Mouse (Mus musculus) urinary bladder, adult 2 months (tissue): ENCODE data around the gene Tom1l2. TPM values are rescaled to one million over a fixed set of nuclear protein-coding genes. Genes with fewer than 3 reads are reported as not detected.

Source experiments
- DNase-seq: peaks from one replicate; pipeline ENCODE4 v3.0.0; 2022; ENCODE audit warnings: low spot score
- polyA plus RNA-seq: library from polyadenylated mRNA; depleted of rRNA; stranded (reverse); fragments of >200 nt; gene quantifications from 2 replicates; pipeline ENCODE4 v1.2.3, GENCODE M21; 2012

The Tom1l2 gene
- polyA plus RNA-seq, 1 experiment: 71.5 TPM

DNA sequence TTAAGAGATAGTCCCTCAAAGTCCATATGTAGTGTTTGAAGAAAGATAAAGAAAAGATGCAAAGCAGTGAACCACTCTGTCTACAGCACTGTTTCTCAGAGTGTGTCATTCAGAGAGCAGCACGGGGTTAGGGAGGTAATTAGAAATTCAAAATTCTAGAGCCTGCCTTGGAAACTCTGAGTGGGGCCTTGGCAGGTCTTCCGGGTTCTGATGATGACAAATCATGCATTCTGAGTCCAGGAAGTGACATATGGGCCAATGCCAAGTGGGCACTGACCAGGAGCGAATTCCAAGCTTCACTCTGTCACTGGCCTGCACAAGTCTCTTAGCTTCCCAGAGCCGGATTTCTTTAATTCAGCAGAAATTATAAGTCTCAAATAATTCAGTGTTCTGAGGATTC lies 6.2 kb downstream of the Tom1l2 start:
- DNase-seq: no peak

DNA sequence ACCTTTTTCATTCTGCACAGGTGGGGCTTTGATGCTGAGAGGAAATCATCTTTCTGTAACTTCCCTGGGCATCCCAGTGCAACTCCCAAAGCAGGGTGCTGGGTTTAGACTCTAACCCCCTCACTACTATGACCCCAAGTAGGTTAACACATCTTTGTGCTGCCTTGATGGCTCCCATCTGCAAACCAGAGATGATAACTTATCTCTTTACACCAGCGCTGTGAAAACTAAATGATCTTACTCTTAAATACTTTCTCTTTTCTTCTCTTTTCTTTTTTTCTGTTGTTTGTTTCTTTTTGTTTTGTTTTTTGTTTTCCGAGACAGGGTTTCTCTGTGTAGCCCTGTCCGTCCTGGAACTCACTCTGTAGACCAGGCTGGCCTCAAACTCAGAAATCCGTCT lies 6.8 kb downstream of the Tom1l2 start:
- DNase-seq: no peak

- DNase-seq: no peak
Observed at GRCm38 (mm10) chr11:60339361-60339760, 13.3 kb downstream of the Tom1l2 start.

DNA sequence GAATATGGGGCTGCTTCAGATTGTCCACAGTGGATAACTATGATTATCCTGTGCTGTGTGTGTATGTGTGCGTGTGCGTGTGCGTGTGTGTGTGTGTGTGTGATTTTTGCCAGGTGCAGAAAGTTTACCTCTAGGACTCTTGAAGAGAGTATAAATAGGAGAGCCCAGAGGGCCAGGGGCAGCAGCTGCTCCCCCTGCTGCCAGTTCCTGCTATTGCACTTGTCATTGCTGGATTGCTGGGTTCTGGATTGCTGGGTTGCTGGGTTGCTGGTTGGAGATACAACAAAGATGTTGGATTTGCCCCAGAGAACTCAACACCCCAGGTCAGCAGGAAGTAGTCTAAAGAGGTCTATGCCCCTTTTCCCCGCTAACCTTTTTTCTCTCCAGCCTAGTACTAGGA lies 14.4 kb downstream of the Tom1l2 start:
- DNase-seq: no peak

DNA sequence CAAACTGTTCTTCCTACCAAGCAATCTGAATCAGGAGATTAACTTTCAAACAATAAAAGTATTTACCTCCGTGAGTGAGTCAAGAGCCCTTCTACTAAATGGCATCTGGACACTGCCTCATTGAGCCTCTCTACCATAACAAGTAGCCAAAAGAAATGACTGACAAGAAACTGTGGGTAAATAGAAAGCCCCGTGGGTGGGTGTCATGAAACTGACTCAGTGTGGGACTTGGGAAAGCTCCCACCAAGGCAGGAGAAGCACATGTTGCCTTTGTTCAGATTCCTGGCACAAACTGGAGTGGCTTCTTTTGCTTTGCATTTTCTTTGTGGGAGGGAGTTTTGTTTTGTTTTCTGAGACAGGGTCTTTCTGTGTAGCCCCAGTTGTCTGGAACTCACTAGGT lies 16.9 kb downstream of the Tom1l2 start:
- DNase-seq: no peak

- DNase-seq: no peak
Observed at GRCm38 (mm10) chr11:60334124-60334523, 18.6 kb downstream of the Tom1l2 start.

DNA sequence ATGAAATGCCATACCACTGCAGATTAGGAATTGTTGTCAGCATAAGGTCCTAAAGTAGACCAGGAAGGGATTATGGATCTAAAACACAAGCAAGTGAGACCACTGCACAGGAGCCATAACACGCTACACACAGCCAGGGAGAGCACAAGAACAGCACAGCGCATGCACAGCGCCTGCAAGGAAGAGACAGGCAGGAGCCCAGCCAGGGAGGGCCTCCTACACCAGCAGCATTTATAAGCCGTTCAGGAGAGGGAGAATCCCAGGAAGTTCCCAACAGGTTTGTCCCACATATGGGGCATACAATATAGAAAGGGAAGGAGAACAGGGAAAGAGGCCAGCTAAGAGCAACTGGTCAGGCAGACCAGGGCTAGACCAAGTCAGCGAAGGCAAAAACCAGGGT lies 19.2 kb downstream of the Tom1l2 start:
- no peak for DNase-seq

DNA sequence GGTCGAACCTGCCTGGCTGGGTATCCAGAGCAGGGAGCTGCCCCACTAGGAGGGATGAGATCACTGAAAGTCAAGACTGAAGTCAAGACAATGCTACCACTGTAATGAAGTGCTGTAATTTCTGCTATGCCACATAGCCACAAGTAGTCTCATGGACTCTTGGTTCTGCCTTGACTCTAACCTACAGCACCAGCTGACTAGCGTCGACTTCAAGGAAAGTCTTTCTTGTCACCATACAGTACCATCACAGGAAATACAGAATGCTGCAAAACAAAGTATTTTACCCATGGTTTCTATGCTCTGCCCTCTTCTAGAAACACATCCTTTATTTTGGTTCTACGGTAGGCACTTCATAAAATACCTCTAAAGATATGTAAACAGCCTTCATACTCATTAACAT lies 22.2 kb downstream of the Tom1l2 start:
- no peak for DNase-seq

- DNase-seq: no peak
Observed at GRCm38 (mm10) chr11:60323731-60324130, 29.0 kb downstream of the Tom1l2 start.

- no peak for DNase-seq
Observed at GRCm38 (mm10) chr11:60321438-60321837, 31.3 kb downstream of the Tom1l2 start.

DNA sequence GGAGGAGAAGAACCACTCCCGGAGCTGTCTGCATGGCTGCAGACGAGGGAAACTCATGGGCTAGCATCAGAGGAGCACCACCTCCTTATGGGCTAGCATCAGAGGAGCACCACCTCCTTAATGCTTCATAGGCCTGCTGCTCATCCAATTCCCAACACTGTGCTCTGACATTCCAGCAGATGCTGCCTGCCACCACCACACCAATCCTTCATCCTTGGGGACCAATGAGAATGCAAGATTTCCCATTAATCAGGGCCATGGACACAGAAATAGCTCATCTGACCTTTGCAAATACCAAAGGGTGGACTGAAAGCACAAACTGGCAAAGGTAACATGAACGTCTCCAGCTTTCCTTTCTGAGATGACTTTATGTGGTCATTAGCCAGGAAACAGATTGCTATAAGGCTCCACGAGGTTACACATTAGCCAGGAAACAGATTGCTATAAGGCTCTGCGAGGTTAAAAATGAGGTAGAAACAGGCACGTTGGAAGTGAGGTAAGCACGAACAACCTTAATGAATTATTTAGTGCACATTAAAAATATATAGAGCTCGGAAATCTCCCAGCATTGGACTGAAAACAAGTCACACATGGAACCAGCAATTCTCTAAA lies 32.2 kb downstream of the Tom1l2 start:
- DNase-seq: no peak

DNA sequence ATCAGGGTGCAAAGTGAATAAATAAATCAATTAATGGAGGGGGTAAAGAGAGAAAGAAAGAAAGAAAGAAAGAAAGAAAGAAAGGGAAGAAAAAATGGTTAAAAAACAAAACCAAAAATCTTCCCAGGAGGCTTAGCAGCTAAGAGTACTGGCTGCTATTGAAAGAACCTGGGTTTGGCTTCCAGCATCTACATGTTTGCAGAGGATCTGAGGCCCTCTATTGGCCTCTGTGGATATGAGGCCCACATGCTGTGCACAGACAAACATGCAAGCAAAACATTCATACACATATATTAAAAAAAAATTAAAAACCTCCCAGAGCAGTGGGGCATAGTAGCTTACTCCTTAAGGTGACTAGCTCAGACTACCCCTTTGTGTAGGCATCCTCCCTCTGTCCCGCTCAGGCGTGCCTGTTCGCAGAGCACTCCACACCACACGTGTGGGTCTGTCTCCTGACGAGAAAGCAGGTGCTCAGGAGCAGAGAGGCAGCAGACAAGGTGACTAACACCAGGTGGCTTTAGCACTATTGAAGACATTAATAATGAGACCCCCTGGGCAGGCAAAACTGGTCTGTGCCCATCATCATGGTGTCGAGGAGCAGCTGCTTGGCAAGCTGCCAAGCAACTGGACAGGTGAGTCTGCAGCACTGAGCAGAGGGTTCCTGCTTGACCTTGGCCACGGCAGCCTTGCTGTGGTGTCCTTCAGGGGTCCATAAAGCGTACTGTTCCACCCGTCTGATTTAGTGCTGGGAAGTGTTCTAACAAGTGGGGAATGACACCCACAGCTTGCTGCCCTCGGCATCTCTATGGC lies 33.2 kb downstream of the Tom1l2 start:
- DNase-seq: no peak

DNA sequence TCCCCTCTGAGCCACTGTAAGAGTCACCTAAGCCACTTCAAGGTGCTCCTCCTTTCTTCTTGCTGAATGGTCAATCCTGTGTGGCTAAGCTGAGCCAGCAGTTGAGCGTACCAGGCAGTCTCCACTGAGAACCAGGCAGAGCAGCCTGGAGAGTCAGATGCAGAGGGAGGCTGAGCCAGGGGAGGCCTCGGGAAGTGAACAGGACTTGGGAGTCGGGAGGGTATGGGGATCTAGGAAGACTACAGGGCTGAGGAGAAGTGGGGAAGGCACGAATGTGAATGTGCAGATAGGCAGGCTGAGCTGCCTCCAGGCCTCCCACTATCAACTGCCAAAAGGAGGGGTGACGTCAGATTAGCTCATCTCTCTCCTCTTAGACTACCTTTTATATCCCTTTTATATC lies 34.0 kb downstream of the Tom1l2 start:
- DNase-seq: no peak

- no peak for DNase-seq
Observed at GRCm38 (mm10) chr11:60317376-60318102, 35.2 kb downstream of the Tom1l2 start.

DNA sequence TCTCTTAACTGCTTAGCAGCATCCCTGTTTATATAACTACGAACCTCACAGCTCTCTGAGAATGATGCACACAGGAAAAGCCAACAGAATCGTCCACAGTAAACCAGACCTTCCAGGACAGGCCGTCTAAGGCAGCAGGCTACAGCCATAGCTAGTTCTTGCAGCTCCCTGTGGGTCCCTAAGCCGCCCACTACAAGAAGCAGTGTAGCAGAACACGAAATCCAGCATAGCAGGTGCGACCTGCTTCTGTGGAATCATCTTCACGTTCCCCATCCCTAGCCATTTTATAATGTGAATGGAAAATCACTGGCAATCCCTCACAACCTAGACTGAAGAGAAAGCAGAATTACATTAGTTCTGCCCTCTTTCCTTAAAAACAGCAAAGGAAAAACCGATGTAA lies 35.8 kb downstream of the Tom1l2 start:
- DNase-seq: no peak

GRCm38 (mm10) chr11:60316250-60316649 lies 36.5 kb downstream of the Tom1l2 start:
- no peak for DNase-seq

DNA sequence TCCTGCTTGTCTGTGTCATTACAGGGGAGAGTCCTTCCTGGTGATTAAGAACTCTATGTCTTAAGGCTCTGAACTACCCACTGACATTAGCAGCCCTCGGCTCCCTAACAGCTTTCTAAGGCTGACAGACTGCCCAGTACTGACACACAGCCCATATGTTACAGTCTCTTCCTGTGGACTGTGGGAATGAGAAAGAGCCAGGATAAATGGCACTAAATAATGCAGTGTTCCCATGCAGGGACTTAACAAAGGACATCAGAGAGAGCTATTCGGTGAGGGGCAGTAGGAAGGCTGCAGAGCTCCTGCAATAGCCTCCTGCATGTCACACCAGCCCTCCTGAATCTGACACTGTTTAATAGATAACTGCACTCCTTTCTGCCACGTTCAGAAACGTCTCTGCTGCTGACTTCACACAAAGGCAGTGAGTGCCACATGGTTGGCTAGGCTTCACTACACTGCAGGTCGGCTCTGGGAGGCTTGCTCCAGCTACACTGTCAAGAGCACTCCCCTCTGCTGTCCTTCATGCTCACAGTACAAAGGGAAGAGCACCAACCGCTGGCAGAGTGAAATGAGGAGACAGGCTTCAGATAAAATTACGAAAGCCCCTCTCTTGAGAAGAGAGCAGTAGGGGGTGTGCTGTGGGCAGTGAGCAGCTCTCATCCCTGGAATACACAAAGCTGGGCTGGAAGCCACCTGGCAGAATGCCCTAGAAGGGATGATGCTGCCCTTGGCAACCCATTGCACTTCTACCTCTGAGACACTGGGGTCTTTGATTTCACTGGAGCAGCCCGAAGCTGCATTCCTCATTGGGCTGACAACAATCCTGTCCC lies 41.5 kb downstream of the Tom1l2 start:
- DNase-seq: no peak

DNA sequence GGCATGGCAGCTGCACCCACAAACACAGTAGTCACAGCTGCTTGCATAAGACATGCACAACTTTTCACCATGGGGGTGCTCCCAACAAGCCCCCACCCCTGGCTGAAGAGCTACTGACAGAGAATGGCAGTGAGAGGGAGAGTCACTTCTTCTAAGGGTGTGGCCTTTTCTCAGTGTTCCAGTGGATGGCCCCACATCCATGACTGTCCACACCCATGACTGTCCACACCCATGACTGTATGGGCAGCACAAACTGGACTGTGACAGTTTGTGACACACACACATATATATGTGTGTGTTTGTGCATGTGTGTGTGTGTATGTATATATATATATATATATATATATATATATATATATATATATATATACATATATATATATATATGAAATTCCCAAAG lies 42.8 kb downstream of the Tom1l2 start:
- no peak for DNase-seq

DNA sequence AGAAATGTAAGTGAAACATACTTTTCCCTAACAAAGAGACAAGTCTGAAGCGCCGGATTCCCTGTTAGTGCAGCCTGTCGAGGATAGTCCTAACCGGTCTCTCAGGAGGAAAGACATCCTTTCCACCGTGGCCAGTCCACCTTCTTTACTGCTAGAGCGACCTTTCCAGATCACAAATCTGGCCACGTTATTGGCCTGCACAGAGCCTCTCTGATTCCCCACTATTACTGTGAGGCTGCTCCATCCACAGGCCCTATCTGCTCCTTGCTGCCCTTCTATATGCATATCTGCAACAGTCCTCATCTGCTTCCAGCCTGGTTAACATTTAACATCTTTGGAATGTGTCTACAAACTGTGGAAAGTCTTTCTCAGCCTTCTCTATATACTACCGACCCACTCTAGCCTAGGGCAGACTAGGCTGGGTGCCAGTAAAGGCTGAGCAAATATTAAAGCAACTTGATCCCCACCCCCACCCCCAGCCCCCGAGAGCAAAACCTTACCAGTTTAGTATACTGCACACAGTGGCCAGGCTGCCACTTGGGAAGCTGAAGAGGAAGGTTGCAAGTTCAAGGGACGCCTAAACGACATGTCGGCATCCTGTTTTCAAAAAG lies 44.1 kb downstream of the Tom1l2 start:
- no peak for DNase-seq

GRCm38 (mm10) chr11:60308061-60308460 lies 44.6 kb downstream of the Tom1l2 start:
- no peak for DNase-seq

DNA sequence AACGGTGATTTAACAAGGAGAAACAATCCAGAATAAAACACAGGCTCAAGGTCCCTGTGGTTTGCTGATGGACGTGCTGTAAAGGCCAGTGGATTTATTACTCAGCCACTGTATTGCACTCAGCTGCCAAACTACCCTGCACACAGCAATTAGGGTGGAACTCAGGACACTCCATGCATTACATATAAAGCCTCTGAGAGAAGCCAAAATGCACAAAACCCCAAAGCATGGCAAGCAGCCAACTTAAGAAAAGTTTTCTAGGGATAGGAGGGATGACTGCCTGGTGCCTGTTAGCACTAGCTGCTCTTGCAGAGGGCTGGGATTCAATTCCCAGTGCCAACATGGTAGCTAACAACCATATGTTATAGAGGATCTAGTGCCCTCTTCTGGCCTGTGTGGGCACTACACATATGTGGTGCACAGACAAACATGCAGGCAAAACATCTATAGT lies 45.3 kb downstream of the Tom1l2 start:
- DNase-seq: no peak

GRCm38 (mm10) chr11:60306834-60307233 lies 45.9 kb downstream of the Tom1l2 start:
- no peak for DNase-seq
